Mouse (Mus musculus) heart, embryonic 14.5 days (tissue): ENCODE measurements at regions not wholly inside any gene's neighbourhood (a gene's known extent, or its start where the extent isn't known, plus 50 kb on each side); places are given as distances from the start of the nearest gene placed in this dataset.

Experiments used
- ATAC-seq: fragments of 200-750 bp; cut with Nextera tagmentation; 2 replicates; pipeline ENCODE4 v1.8.0; 2017; ENCODE audit warnings: low read depth, moderate TSS enrichment; ENCODE audit not compliant: insufficient number of reproducible peaks, insufficient read depth, low FRiP score
- H3K27ac ChIP-seq, 2 experiments: fragments of 200-500 bp in 1 of 2; fragments of 300-500 bp in 1 of 2; sonication (generic) in 1 of 2; replicated peaks in 1 of 2; 2 replicates each; pipeline ENCODE4 v1.5.1; 2012 to 2014; ENCODE audit warnings: low read depth in 2 of 2, low read length in 2 of 2, control low read depth in 1 of 2, mild to moderate bottlenecking in 1 of 2, mixed read lengths in 1 of 2; ENCODE audit not compliant: control insufficient read depth in 1 of 2, insufficient read depth in 1 of 2
- H3K27me3 ChIP-seq: fragments of 300-500 bp; sonication (generic); 2 replicates; pipeline ENCODE4 v1.6.1; 2014; ENCODE audit warnings: mild to moderate bottlenecking, low read length, control low read depth; ENCODE audit not compliant: control insufficient read depth, insufficient read depth
- H3K36me3 ChIP-seq: fragments of 300-500 bp; sonication (generic); 2 replicates; pipeline ENCODE4 v1.6.1; 2014; ENCODE audit warnings: mild to moderate bottlenecking, control low read depth, low read length, mixed read lengths; ENCODE audit not compliant: control insufficient read depth, insufficient read depth
- H3K4me1 ChIP-seq, 2 experiments: fragments of 200-500 bp in 1 of 2; fragments of 300-500 bp in 1 of 2; sonication (generic) in 1 of 2; 2 replicates each; pipeline ENCODE4 v1.6.1; 2012 to 2014; ENCODE audit warnings: low read length in 2 of 2, control low read depth in 1 of 2, mixed read lengths in 1 of 2; ENCODE audit not compliant: control insufficient read depth in 2 of 2, insufficient read depth in 2 of 2
- H3K4me2 ChIP-seq: fragments of 300-500 bp; sonication (generic); 2 replicates; pipeline ENCODE4 v1.6.1; 2014; ENCODE audit warnings: mild to moderate bottlenecking, low read length
- H3K4me3 ChIP-seq, 2 experiments: fragments of 200-500 bp in 1 of 2; fragments of 300-500 bp in 1 of 2; sonication (generic) in 1 of 2; 2 replicates each; pipeline ENCODE4 v1.5.1; 2012 to 2014; ENCODE audit warnings: low read length in 2 of 2, mild to moderate bottlenecking in 2 of 2, control low read depth in 1 of 2, low read depth in 1 of 2, moderate library complexity in 1 of 2; ENCODE audit not compliant: control insufficient read depth in 1 of 2, insufficient read depth in 1 of 2
- H3K9ac ChIP-seq: fragments of 300-500 bp; sonication (generic); 2 replicates; pipeline ENCODE4 v1.6.1; 2014; ENCODE audit warnings: mild to moderate bottlenecking, low read length
- H3K9me3 ChIP-seq: fragments of 300-500 bp; sonication (generic); 2 replicates; pipeline ENCODE4 v1.6.1; 2016; ENCODE audit warnings: low read length, control low read depth; ENCODE audit not compliant: control insufficient read depth
- WGBS: fragments of 180-500 bp; shearing (Covaris S2); extraction: QIAGEN DNeasy Blood & Tissue Kit; methylation state at CpG from one replicate; pipeline ENCODE4 v1.1.7; 2014; 5-methylcytosine and 5-hydroxymethylcytosine counted together

DNA sequence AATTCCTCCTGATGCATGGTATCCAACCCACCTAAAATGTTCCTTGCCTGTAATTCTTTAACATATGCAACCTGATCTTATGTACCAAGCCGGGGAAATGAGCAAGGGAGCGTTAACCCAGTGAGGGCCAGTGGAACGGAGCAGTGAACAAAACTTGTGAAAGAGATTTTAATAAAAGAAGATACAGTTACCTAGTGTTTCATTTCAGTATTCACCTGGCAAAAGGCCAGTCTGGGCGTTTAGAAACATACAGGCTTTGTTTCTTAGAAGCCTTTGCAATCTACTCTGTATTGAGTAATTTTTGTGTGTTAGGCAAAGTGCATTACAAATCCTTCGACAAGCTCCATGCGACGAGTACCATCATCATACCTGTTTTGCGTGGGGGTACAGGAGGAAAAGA lies 91.1 kb downstream of the Gm10260 start:
- H3K36me3 ChIP-seq = no peaks in the 10 kb centered on the region
- H3K4me3 ChIP-seq = no peak overlapping the region
- H3K9me3 ChIP-seq = no peaks in the 10 kb centered on the region
- H3K27me3 ChIP-seq = no peaks in the 10 kb centered on the region
- H3K4me2 ChIP-seq = no peak overlapping the region
- no peak overlapping the region for H3K9ac ChIP-seq
- peaks cover 2 to 11% of the 10 kb centered on the region in 2 experiments; a peak in 3 of 4 replicates for H3K4me1 ChIP-seq
- WGBS = 90% methylated on average over 8 of the region's 8 CpGs
- ATAC-seq = no peak
- H3K27ac ChIP-seq = no peak overlapping the region

DNA sequence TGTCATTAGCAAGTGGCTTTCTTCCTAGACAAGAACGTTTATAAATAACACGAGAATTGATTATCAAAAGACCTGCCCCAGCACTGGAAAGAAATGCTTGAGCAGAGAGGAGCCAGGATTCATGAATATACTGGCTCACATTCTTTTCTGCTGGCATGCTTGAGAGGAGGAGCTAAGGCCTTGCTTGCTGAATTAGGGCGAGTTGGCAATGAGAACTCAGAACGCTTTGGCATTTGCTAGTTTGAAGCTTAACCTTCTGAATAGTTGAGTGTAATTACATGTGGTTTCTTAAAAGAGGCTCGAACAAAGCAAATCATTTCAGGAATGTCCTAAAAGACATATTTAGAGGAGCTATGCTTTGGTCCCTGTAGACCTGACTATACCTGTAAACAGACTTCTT lies 91.5 kb downstream of the Gm10260 start:
- H3K27ac ChIP-seq = 0 out of 4 replicates have a peak overlapping the region, but pooled peaks of 1 of the 2 experiments have one; percentile 12
- H3K4me3 ChIP-seq = no peak overlapping the region
- H3K4me1 ChIP-seq = peaks cover 2 to 11% of the 10 kb centered on the region in 2 experiments; a peak in 3 of 4 replicates
- H3K27me3 ChIP-seq = no peaks in the 10 kb centered on the region
- no peak overlapping the region for H3K9ac ChIP-seq
- no peak for ATAC-seq
- H3K9me3 ChIP-seq = no peaks in the 10 kb centered on the region
- 30% methylated on average over 5 of the region's 5 CpGs for WGBS
- H3K36me3 ChIP-seq = no peaks in the 10 kb centered on the region
- no peak overlapping the region for H3K4me2 ChIP-seq

DNA sequence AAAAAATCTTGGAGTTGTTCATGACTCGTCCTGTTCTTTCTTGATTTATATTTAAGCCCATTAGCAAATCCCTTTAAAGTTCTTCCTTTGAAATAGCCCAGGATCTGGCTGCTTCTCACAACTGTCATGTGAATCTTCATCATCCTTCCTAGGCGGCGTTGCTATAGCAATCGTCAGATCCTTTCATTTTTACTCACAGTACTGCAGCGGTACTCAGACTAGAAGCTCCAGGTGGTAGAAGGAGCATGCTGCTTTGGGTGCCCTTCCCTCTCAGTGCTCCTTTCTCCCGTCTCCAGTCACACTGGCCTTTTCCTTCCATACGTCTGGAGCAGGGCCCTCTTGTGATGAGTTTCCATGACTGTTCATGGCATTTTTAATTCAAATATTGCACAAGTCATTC lies 93.1 kb downstream of the Gm10260 start:
- no peak overlapping the region for H3K27ac ChIP-seq
- no peak overlapping the region for H3K4me2 ChIP-seq
- no peak overlapping the region for H3K9ac ChIP-seq
- peaks cover 2 to 16% of the 10 kb centered on the region in 2 experiments; a peak in 3 of 4 replicates for H3K4me1 ChIP-seq
- WGBS = 90% methylated on average over 7 of the region's 7 CpGs
- H3K4me3 ChIP-seq = no peak overlapping the region
- no peaks in the 10 kb centered on the region for H3K27me3 ChIP-seq
- no peaks in the 10 kb centered on the region for H3K36me3 ChIP-seq
- ATAC-seq = no peak
- no peaks in the 10 kb centered on the region for H3K9me3 ChIP-seq

DNA sequence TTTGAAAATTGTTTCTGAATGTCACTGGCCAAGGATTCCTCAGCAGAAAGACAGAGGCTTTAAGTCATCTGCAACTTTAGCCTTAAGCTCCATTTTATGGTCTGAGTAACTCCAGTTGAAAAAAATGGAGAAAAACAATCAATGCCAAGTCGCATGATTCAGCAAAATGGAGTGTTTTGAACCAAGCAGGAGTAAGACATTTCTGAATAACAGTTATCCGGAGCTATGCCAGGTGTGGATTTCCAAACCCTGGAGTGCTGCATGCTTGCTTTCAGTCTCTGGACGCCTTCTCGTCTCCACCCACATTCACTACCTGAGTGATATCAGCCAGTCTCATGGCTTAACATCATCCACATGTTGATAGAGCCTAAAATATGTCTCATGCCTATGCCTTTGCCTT lies 93.7 kb downstream of the Gm10260 start:
- Histone ChIP-seq H3K9ac (no peak overlapping the region), H3K9me3 (no peaks in the 10 kb centered on the region), H3K4me1 (peaks cover 2 to 16% of the 10 kb centered on the region in 2 experiments; a peak in 3 of 4 replicates), H3K27ac (no peak overlapping the region), H3K4me2 (no peak overlapping the region), H3K4me3 (no peak overlapping the region), H3K27me3 (no peaks in the 10 kb centered on the region), H3K36me3 (no peaks in the 10 kb centered on the region)
- ATAC-seq = no peak
- WGBS = 86% methylated on average over 4 of the region's 4 CpGs

DNA sequence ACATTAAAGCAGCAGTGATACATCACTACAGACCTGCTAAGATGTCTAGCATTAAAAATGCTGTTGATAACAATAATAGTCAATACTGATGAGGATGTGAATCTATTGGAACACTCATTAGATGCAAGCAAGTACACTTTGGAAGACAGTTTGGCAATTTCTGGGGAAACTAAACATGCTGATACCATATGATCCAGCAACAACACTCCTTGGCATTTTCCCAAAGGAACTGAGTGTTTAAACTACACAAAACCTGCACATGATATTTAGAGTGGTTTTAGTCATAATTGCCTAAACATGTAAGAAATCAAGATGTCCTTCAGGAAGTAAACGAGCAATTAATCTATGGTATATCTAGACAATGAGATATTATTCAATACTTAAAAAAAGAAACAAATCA lies 95.2 kb downstream of the Gm10260 start:
- Histone ChIP-seq H3K36me3 (no peaks in the 10 kb centered on the region), H3K27ac (no peak overlapping the region), H3K4me2 (no peak overlapping the region), H3K27me3 (no peaks in the 10 kb centered on the region), H3K4me3 (no peak overlapping the region), H3K9ac (no peak overlapping the region), H3K4me1 (peaks cover 2 to 16% of the 10 kb centered on the region in 2 experiments; a peak in 3 of 4 replicates), H3K9me3 (no peaks in the 10 kb centered on the region)
- no peak for ATAC-seq
- 84% methylated on average over 1 of the region's 1 CpGs for WGBS

DNA sequence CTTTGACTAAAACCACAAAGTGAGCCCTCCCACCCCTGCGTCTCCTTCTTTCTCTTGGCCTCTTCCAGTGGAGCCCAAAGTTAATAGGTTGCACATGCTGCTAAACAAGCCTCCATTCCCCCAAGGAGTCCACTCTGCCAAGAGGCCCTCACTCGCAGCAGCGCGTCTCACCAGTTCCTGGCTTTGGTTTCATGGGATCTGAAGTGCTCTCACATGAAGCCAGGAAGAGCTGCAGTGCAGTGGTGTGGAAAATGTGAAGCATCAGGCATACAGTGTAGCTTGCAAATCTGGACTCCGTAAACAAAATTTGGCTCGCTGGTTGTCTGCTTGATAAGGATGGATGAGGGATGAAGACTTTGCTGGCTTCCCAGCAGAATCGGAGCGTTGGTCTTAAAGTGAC lies 97.7 kb downstream of the Gm10260 start:
- Histone ChIP-seq H3K4me3 (no peak overlapping the region), H3K4me1 (peaks cover 0 to 6% of the 10 kb centered on the region in 2 experiments; a peak in 1 of 4 replicates), H3K36me3 (no peaks in the 10 kb centered on the region), H3K4me2 (no peak overlapping the region), H3K27me3 (no peaks in the 10 kb centered on the region), H3K9ac (no peak overlapping the region), H3K9me3 (no peaks in the 10 kb centered on the region), H3K27ac (0 out of 4 replicates have a peak overlapping the region, but pooled peaks of 1 of the 2 experiments have one; percentile 24)
- ATAC-seq = no peak
- WGBS = 56% methylated on average over 8 of the region's 8 CpGs

DNA sequence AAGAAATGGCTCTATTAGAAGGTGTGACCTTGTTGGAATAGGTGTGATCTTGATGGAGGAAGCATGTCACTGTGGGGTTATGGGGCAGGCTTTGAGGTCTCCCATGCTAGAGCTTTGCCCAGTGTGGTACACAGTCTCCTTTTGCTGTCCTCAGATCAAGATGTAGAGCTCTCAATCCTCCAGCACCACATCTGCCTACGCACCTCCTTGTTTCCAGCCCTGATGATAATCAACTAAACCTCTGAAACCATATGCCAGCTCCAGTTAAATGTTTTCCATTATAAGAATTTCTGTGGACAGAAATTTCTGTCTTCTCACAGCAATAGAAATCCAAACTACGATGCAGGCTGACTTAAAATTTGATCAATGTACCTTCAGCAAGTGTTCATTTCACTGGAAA lies 103.8 kb downstream of the Gm10260 start:
- no peaks in the 10 kb centered on the region for H3K36me3 ChIP-seq
- no peaks in the 10 kb centered on the region for H3K4me1 ChIP-seq
- 86% methylated on average over 2 of the region's 2 CpGs for WGBS
- H3K27ac ChIP-seq = no peak overlapping the region
- H3K9me3 ChIP-seq = no peaks in the 10 kb centered on the region
- no peak for ATAC-seq
- H3K9ac ChIP-seq = no peak overlapping the region
- H3K4me3 ChIP-seq = no peak overlapping the region
- H3K4me2 ChIP-seq = no peak overlapping the region
- H3K27me3 ChIP-seq = no peaks in the 10 kb centered on the region

DNA sequence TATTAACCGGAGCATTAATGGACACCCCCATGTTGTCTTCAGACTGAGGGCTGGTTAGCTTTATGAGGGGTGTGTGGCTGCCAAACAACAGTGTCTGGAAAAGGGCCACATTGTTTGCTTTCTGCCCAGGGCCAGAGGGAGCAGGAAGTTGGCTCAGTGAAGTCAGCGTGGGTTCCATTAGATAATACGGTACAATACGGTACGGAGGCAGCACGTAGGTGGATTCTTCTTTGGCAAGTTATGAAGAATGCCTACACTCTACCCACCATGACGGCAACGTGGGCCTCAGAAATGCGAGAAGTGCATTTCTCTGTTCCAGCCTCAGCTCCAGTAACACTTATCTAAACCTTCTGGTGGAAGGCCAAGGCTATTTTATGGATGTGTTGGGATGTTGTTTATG lies 108.2 kb downstream of the Gm10260 start:
- Histone ChIP-seq H3K4me1 (no peaks in the 10 kb centered on the region), H3K36me3 (no peaks in the 10 kb centered on the region)
- ATAC-seq = no peak

More for the DNA sequence above, 108.2 kb downstream of the Gm10260 start:
- no peaks in the 10 kb centered on the region for H3K27me3 ChIP-seq
- H3K4me3 ChIP-seq = no peak overlapping the region
- H3K9ac ChIP-seq = no peak overlapping the region
- H3K4me2 ChIP-seq = no peak overlapping the region
- no peaks in the 10 kb centered on the region for H3K9me3 ChIP-seq
- H3K27ac ChIP-seq = no peak overlapping the region
- 81% methylated on average over 9 of the region's 9 CpGs for WGBS
